Mouse (Mus musculus) G1E (cell line): ENCODE measurements around the gene Itga5.

Experiments used
- CTCF ChIP-seq: IDR thresholded peaks from 2 replicates; pipeline ENCODE4 v1.5.1; 2012; ENCODE audit warnings: low read depth, low read length, inconsistent platforms, mixed read lengths
- GATA1 ChIP-seq: IDR thresholded peaks from 2 replicates; pipeline ENCODE4 v1.6.1; 2012; ENCODE audit warnings: borderline replicate concordance, low read length, inconsistent platforms, mixed read lengths
- POLR2AphosphoS5 ChIP-seq: IDR thresholded peaks from 2 replicates; pipeline ENCODE4 v1.6.1; 2012; ENCODE audit warnings: low read depth, low read length, inconsistent platforms; ENCODE audit not compliant: insufficient replicate concordance
- TAL1 ChIP-seq: conservative IDR thresholded peaks from 2 replicates; pipeline ENCODE4 v1.6.1; 2012; ENCODE audit warnings: low read depth, low read length, inconsistent platforms, mixed read lengths

DNA sequence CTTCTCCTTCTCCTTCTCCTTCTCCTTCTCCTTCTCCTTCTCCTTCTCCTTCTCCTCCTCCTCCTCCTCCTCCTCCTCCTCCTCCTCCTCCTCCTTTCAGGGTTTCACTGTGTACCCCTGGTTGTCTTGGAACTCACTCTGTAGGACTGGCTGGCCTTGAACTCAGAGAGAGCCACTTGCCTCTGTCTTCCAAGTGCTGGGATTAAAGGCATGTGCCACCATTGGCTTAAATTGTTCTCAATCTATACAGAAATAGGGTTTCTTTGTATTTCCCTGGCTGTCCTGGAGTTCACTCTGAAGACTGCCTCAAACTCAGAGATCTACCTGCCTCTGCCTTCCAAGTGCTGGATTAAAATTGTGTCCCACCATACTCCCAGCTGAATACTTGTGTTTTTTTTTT is 5.9 kb upstream of the Itga5 start:
- no peak for TF ChIP-seq CTCF
- TF ChIP-seq GATA1: no peak
- no peak for TF ChIP-seq POLR2AphosphoS5
- TF ChIP-seq TAL1: no peak
